Mouse (Mus musculus): ENCODE measurements around the gene Cdk5.
"Not testable (repeated sequence)": the region's sequence is repeated elsewhere in the genome, so short reads cannot be mapped to it uniquely, and the experiment has no call there.

The Cdk5 gene

GRCm38 (mm10) chr5:24400362-24400761 is 23.0 kb downstream of the Cdk5 start:
- no peak for DNase-seq (ENCODE audit: low spot score in 2 of 2)

DNA sequence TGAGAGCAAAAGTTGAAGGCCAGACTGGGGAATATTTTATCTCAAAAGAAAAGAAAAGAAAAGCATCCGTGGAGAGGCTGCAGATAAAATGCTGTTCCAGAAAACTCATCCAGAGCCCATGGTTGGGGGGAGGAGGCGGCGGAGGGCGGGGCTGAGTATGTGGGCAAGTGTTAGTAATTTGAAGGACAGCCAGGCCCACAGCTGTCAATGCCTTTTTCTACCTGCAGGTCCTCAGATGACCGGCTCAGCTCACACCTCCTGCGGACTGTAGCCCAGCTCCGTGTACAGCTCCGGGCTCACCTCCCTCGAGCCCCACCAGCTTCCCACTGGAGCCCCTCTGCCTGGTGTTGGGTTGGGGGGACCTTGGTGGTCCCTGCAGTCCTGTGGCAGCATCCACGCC is 23.6 kb downstream of the Cdk5 start:
- DNase-seq (ENCODE audit: low spot score in 2 of 2): no peak

- DNase-seq (ENCODE audit: low spot score in 2 of 2): not testable (repeated sequence)
Measured at GRCm38 (mm10) chr5:24396254-24396653, 27.1 kb downstream of the Cdk5 start.

DNA sequence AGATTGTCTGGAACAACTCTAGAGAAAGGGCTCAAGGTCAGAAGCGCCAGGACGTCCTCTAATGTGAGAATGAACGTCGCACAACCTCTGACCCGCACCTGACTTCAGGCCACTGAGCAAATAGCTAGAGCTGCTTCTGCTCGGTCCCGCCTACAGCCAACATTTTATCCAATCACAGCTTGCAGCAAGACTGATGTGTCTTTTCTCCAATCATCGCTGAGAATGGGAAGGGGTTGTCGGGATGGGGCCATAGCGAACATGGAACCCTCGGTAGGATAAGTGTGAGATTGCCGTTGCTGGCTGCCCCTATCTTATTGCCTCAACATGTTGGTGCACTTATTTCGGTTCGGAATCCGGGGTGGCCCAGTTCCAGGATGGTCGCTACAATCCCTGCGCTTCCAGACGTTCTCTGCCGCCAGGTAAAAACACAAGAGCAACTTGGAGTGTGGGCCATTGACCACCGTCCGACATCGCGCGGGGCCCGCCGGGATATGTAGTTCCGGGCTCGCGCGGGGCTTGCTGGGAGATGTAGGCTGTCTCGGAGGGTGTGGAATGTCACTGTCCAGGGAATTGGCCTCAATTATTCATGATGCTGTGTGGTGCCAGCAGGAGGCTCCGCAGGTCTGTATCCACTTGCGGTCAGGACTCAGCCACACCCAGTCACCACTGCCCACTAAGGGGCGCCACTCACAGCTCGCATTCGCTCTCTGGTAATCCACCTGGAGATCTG is 29.0 kb downstream of the Cdk5 start:
- DNase-seq (ENCODE audit: low spot score in 2 of 2): peak; percentile 95 to 96

DNA sequence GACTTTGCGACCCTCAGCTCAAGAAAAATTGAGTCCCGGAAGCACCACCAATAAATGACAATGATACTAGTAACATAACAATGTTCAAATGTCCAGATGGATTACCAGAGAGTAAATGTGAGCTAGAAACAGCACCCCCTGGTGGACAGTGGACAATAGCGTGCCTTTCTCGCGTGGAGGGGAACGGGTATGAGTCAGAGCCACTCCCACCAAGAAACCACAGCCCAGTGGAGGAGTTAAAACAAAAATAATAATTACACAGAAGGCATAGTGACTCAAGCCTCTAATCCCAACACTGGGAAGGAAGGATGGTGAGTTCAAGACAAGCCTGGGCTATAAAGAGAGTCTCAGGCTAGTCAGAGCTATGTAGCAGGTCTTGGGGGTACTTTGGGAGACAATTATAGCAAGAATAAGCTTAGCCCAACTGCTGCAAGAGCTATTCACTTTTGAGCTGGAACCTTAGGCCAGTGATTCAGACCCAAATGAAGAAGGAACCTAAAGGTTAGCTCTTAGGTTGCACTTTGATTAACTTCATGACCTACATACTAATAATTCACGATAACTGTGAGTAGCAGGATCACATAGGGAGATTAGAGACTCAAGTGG is 29.8 kb downstream of the Cdk5 start, which contains the start of gene Abcb8:
Gene Abcb8, plus strand, starts transcription at position 272 of the 606 bp plus-strand sequence.
- DNase-seq (ENCODE audit: low spot score in 2 of 2): peak; percentile 76 to 83

- DNase-seq (ENCODE audit: low spot score in 2 of 2): no peak
Measured at GRCm38 (mm10) chr5:24392724-24393123, 30.6 kb downstream of the Cdk5 start.

- DNase-seq (ENCODE audit: low spot score in 2 of 2): no peak
Measured at GRCm38 (mm10) chr5:24391864-24392263, 31.5 kb downstream of the Cdk5 start, which contains the start of gene Atg9b. TSS of gene Atg9b (minus strand) at chr5:24392143.

- DNase-seq (ENCODE audit: low spot score in 2 of 2): no peak
Measured at GRCm38 (mm10) chr5:24389658-24390020, 33.7 kb downstream of the Cdk5 start.

GRCm38 (mm10) chr5:24389011-24389657 is 34.2 kb downstream of the Cdk5 start:
- no peak for DNase-seq (ENCODE audit: low spot score in 2 of 2)

DNA sequence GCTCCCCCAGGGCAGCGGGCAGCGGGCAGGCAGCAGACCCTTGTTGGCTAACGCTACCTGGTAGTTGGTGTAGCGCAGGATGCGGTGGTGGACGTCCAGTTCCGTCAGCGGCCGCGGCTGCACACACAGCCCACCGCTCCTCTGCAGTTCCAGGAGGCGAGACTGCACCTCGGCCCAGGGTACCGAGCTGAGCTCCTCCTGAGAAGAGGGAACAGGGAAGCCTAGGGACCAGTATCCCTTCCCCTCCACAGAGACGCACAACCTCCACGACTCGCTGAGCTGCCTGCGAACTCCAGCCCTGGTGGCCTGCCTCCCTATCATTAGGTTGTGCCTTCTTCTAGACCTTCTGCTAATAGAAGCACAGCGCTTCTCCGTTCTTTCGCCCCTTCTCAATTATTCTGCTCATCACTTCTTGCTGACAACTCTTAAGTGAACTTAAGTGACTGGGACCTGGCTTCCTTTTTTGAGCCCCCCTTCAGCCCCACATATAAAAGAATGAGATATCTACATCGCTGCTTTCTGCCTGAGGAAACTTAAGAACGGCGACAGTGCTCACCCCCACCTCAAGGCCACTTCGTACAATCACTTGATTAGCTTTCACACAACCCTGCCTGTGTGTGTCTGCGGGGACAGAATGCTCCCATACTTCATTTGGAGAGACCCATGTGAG is 34.9 kb downstream of the Cdk5 start:
- DNase-seq (ENCODE audit: low spot score in 2 of 2): no peak

DNA sequence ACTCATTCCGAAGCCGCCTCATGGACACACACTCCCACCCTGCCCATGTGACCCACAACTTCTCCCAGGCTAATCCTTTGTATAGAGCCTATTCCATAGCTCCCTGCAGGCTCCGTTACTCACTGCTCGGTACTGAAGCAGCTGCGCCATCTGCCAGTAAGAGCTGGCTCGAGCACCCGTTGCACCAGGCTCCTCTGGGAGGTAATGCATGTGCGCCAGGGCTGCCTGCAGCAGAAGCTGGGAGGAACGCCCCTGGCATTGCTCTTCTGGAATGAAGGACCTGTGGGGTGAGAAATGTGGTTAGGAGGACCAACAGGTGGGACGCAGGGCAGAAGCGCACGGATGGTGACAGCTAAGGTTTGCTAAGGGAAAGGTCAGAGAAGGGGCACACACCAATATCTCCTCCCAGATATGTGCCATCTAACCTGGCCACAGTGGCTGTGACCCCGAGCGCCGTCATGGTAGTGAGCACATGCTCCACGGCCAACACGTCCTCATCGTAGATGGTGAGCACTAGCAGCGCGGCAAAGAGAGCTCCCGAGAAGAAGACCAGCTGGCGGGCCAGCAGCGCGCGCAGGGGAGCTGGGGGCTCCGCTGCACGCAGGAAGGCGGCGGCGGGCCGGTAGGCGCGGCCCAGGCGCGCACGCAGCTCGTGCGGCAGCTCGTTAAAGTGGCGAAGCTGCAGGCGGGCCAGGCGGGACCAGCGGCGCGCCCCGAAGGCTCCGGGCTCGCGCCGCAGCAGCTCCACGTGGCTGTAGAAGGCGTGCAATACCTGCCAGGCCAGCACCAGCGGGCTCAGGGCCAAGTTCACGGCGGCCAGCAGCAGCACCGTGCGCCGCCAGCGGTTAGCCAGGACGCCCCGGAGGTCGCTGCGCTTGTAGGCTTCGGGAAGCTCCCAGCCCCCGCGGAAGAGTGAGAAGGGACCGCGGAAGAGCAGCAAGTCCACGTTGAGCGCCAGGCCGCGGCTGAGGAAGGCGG is 35.8 kb downstream of the Cdk5 start:
- no peak for DNase-seq (ENCODE audit: low spot score in 2 of 2)

DNA sequence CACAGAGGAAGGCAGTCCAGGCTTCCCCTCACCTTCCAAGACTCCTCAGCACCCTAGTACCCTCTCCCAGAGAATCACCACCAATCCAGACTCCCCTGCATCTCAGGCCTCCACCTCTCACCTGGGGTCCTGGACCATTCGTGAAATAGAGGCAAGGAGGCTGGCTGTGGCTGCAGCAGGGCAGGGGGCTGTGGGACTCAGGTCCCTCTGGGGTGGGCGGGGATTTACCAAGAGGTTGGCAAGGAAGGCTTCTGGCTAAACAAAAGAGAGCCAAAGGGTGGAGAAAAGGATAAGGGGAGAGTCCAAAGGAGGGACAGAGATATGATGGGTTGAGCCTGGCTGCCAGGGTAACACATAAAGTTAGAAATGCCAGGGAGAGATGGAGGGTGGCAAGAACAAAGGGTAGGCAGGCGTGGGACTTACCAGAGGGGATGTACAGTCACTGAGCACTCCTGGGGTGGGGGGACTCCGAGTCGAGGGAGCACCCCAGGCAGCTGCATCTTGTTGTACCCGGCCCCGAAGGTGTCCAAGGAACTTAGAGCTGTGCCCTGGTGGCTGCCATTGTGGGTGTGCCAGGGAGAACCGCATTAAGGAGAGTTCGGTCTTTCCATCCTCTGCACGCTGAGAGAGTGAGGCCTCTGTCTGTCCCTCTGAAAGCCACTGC is 37.3 kb downstream of the Cdk5 start:
- no peak for DNase-seq (ENCODE audit: low spot score in 2 of 2)

DNA sequence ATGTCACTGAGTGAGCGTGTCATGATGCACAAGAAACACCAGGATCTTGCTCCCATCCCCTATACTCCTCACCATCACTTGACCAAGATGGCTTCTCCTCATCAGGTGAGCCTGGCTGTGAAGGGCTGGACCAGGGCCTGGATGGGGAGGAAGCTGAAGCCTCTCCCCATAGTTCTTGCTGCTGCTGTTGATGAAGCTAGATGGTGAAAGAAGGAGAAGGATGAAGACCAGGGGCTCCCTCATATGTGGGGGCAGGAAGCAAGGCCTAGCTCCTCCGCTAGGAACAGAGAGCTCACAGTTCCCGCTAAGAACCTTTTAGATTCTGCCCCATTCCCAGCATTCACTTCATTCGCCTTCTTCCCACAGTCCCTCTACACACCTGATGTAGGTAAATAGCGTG is 38.0 kb downstream of the Cdk5 start:
- DNase-seq (ENCODE audit: low spot score in 2 of 2): no peak

DNA sequence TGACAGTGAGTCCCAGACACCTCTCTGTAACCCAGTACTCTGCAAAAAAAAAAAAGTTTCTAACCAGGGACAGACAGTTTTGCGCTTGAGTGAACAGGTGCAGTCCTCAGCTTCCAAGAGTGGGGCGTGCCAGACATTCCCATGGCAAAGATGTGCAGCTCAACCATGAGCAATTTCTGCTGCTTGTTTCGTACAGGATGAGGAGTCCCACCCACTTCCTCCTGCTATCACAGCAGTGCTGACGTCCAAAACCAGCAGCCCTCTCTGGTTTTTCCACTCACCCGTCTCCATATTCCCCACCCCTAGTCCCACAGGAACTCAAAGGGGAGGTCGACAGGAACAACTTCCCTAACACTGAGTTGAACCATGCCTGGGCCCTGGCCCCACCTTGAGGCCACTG is 38.9 kb downstream of the Cdk5 start:
- peak; percentile 26 to 37 for DNase-seq (ENCODE audit: low spot score in 2 of 2)

DNA sequence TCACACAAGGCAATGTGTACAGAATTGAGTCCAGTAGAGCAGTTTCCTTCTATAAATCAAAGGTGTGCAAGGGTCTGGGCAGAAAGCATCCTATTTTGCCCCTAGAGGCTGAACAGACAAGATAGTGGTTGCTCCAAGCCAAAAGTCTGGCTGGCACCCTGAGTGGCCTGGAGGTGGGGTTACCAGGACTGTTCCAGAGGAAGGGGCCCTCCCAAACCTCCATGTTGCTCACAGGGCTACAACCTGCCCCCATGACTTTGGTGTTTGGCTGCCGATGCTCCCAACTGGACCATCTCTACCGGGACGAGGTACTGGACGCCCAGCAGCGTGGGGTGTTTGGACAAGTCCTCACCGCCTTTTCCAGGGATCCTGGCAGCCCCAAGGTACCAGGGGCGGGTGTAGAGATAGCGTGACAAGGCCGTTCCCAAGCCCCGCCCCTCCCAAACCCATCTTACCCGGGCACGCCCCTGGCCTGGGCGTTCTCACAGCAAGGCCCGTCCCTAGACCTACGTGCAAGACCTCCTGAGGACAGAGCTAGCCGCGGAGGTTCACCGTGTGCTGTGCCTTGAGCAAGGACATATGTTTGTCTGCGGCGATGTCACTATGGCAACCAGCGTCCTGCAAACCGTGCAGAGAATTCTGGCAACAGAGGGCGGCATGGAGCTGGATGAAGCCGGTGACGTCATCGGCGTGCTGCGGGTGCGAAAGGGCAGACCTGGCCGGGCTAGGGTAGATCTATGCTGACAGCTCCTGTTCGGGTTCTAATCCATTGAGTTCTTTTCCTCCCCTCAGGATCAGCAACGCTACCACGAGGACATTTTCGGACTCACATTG is 40.1 kb downstream of the Cdk5 start:
- peak; percentile 83 to 84 for DNase-seq (ENCODE audit: low spot score in 2 of 2)

- DNase-seq (ENCODE audit: low spot score in 2 of 2): no peak
Measured at GRCm38 (mm10) chr5:24381988-24382387, 41.3 kb downstream of the Cdk5 start.

GRCm38 (mm10) chr5:24381486-24381885 is 41.8 kb downstream of the Cdk5 start:
- no peak for DNase-seq (ENCODE audit: low spot score in 2 of 2)

- no peak for DNase-seq (ENCODE audit: low spot score in 2 of 2)
Measured at GRCm38 (mm10) chr5:24380499-24380898, 42.8 kb downstream of the Cdk5 start.

GRCm38 (mm10) chr5:24379501-24379900 is 43.8 kb downstream of the Cdk5 start:
- no peak for DNase-seq (ENCODE audit: low spot score in 2 of 2)

GRCm38 (mm10) chr5:24378700-24379099 is 44.6 kb downstream of the Cdk5 start:
- no peak for DNase-seq (ENCODE audit: low spot score in 2 of 2)

Measured in spleen, postnatal 36 days (tissue).